Mouse (Mus musculus) megakaryocyte, embryonic 14.5 days (primary cell): Measurements from ENCODE around the gene Grin1. TPM values are rescaled to one million over a fixed set of nuclear protein-coding genes. Genes with fewer than 3 reads are reported as not detected.

ENCODE experiments used
- H3K27me3 ChIP-seq: replicated peaks from 2 replicates; pipeline ENCODE3; 2012; ENCODE audit warnings: inconsistent platforms
- H3K36me3 ChIP-seq: replicated peaks from 2 replicates; pipeline ENCODE3; 2012; ENCODE audit warnings: low read length, inconsistent platforms, mixed read lengths
- H3K4me1 ChIP-seq: 2 replicates; pipeline ENCODE4 v1.6.1; 2012; ENCODE audit warnings: inconsistent platforms
- H3K4me3 ChIP-seq: replicated peaks from 2 replicates; pipeline ENCODE3; 2012; ENCODE audit warnings: moderate library complexity, mild to moderate bottlenecking, inconsistent platforms
- H3K9me3 ChIP-seq: 2 replicates; pipeline ENCODE4 v1.6.1; 2012; ENCODE audit warnings: inconsistent platforms
- FLI1 ChIP-seq: IDR thresholded peaks from 2 replicates; pipeline ENCODE4 v1.6.1; 2012; ENCODE audit warnings: low read length, inconsistent platforms, mixed read lengths
- GATA1 ChIP-seq: IDR thresholded peaks from 3 replicates; pipeline ENCODE4 v1.6.1; 2012; ENCODE audit warnings: mixed read lengths, low read length, inconsistent platforms, borderline replicate concordance
- polyA plus RNA-seq: library from polyadenylated mRNA; stranded (reverse); fragments of >175 nt; gene quantifications from 2 replicates; pipeline ENCODE4 v1.2.3, GENCODE M21; 2012; ENCODE audit warnings: low replicate concordance; ENCODE audit not compliant: insufficient read depth

Grin1 gene
- polyA plus RNA-seq: not detected in 2 replicates

GRCm38 (mm10) chr2:25318971-25319773, at the start of gene Grin1:
Grin1 (minus strand) TSS chr2:25319187.
- peaks cover 11% of the 10 kb centered on the region for H3K4me1 ChIP-seq
- TF ChIP-seq GATA1 (no peak), FLI1 (no peak)
- peak within 1 kb of the TSS; percentile 88 for H3K4me3 ChIP-seq
- H3K27me3 ChIP-seq: peaks cover 85% of the 10 kb centered on the region
- peaks cover 4% of the 10 kb centered on the region; the same call in 1 of the 2 replicates for H3K9me3 ChIP-seq
- no peaks in the 10 kb centered on the region for H3K36me3 ChIP-seq

- TF ChIP-seq GATA1: no peak
- TF ChIP-seq FLI1: no peak
- peaks cover 36% of the 10 kb centered on the region for H3K27me3 ChIP-seq
Observed at GRCm38 (mm10) chr2:25365091-25365761, 46.2 kb upstream of the Grin1 start, which contains the start of gene Uap1l1. Uap1l1 (minus strand) TSS chr2:25365682.

GRCm38 (mm10) chr2:25364761-25365090, 45.7 kb upstream of the Grin1 start:
- TF ChIP-seq GATA1 (no peak), FLI1 (no peak)
- H3K9me3 ChIP-seq: no peaks in the 10 kb centered on the region
- peaks cover 36% of the 10 kb centered on the region for H3K27me3 ChIP-seq
- H3K4me3 ChIP-seq: peak overlapping the region; percentile 95
- H3K4me1 ChIP-seq: peaks cover 37% of the 10 kb centered on the region
- H3K36me3 ChIP-seq: peaks cover 50% of the 10 kb centered on the region

More at GRCm38 (mm10) chr2:25365091-25365761, 46.2 kb upstream of the Grin1 start, which contains the start of gene Uap1l1:
- H3K9me3 ChIP-seq: no peaks in the 10 kb centered on the region
- peaks cover 45% of the 10 kb centered on the region for H3K36me3 ChIP-seq
- peak within 1 kb of the TSS; percentile 95 for H3K4me3 ChIP-seq
- peaks cover 37% of the 10 kb centered on the region for H3K4me1 ChIP-seq

- Histone ChIP-seq H3K36me3 (peaks cover 53% of the 10 kb centered on the region), H3K9me3 (no peaks in the 10 kb centered on the region), H3K4me1 (peaks cover 40% of the 10 kb centered on the region), H3K27me3 (peaks cover 36% of the 10 kb centered on the region), H3K4me3 (peak overlapping the region; percentile 95)
- TF ChIP-seq FLI1 (no peak), GATA1 (no peak)
Observed at GRCm38 (mm10) chr2:25364313-25364712, 45.3 kb upstream of the Grin1 start.

GRCm38 (mm10) chr2:25363478-25364178, 44.6 kb upstream of the Grin1 start:
- Histone ChIP-seq H3K9me3 (no peaks in the 10 kb centered on the region), H3K4me1 (peaks cover 40% of the 10 kb centered on the region), H3K4me3 (peak overlapping the region; percentile 95), H3K27me3 (peaks cover 33% of the 10 kb centered on the region), H3K36me3 (peaks cover 56% of the 10 kb centered on the region)
- TF ChIP-seq GATA1 (no peak), FLI1 (no peak)

GRCm38 (mm10) chr2:25359848-25360247, 40.9 kb upstream of the Grin1 start:
- Histone ChIP-seq H3K4me3 (no peak overlapping the region), H3K4me1 (peaks cover 53% of the 10 kb centered on the region), H3K27me3 (peaks cover 14% of the 10 kb centered on the region), H3K36me3 (peaks cover 58% of the 10 kb centered on the region), H3K9me3 (no peaks in the 10 kb centered on the region)
- TF ChIP-seq FLI1 (no peak), GATA1 (no peak)

GRCm38 (mm10) chr2:25356208-25357079, 37.5 kb upstream of the Grin1 start, which contains the start of gene Dpp7:
Dpp7 (minus strand) TSS chr2:25356359.
- no peaks in the 10 kb centered on the region for H3K9me3 ChIP-seq
- TF ChIP-seq GATA1 (no peak), FLI1 (no peak)
- no peaks in the 10 kb centered on the region for H3K27me3 ChIP-seq
- peaks cover 47% of the 10 kb centered on the region for H3K4me1 ChIP-seq
- H3K36me3 ChIP-seq: peaks cover 60% of the 10 kb centered on the region
- peak within 1 kb of the TSS; percentile 98 for H3K4me3 ChIP-seq

GRCm38 (mm10) chr2:25355419-25356066, 36.6 kb upstream of the Grin1 start:
- TF ChIP-seq GATA1 (no peak), FLI1 (no peak)
- H3K4me3 ChIP-seq: peak overlapping the region; percentile 98
- H3K27me3 ChIP-seq: no peaks in the 10 kb centered on the region
- no peaks in the 10 kb centered on the region for H3K9me3 ChIP-seq
- peaks cover 60% of the 10 kb centered on the region for H3K36me3 ChIP-seq
- H3K4me1 ChIP-seq: peaks cover 47% of the 10 kb centered on the region

GRCm38 (mm10) chr2:25354211-25354610, 35.2 kb upstream of the Grin1 start:
- H3K4me1 ChIP-seq: peaks cover 37% of the 10 kb centered on the region
- no peaks in the 10 kb centered on the region for H3K9me3 ChIP-seq
- peaks cover 61% of the 10 kb centered on the region for H3K36me3 ChIP-seq
- TF ChIP-seq GATA1: no peak
- TF ChIP-seq FLI1: no peak
- no peak overlapping the region for H3K4me3 ChIP-seq
- no peaks in the 10 kb centered on the region for H3K27me3 ChIP-seq
